Mouse (Mus musculus) cerebellum, postnatal 36 days (tissue): ENCODE results near the gene Sh2b3.

Source experiments
- DNase-seq, 2 experiments: peaks; one replicate each; pipeline ENCODE4 v3.0.0; 2021 to 2022; ENCODE audit warnings: mixed read lengths in 2 of 2

Sh2b3 gene

DNA sequence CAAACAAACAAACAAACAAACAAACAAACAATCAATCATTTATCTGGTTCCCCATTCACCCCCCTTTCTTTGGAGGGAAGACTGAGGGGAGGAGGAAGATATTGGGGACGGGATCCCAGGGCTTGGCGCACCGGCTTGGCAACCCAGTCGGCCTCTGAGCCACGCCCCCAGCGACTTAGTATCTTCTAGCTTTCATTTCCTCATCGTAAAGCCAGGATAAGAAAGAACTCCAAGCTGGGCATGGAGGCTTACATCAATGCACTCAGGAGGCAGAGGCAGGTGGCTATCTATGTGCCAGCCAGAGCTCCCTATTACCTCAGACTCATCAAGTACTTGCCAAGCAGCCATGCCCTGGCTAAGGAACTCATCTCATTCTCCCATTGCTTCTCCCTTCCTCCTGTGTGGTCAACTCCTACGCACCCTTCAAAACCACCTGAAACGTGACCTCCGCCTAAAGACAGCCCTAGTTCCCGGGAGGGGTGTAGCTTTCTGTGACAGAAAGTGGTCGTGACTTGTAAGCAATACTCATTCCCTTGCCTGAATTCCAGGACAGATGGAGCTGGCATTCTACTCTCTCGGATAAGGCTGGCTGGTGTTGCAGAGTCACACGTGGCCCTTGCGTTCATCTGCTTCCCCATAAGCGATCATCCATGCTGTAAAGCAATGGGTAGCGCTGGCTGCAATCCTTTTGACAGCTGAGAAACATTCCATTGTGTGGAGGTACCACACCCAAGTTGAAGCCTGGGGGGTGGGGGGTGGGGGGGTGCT, 5.9 kb upstream of the Sh2b3 start:
- DNase-seq = no peak

DNA sequence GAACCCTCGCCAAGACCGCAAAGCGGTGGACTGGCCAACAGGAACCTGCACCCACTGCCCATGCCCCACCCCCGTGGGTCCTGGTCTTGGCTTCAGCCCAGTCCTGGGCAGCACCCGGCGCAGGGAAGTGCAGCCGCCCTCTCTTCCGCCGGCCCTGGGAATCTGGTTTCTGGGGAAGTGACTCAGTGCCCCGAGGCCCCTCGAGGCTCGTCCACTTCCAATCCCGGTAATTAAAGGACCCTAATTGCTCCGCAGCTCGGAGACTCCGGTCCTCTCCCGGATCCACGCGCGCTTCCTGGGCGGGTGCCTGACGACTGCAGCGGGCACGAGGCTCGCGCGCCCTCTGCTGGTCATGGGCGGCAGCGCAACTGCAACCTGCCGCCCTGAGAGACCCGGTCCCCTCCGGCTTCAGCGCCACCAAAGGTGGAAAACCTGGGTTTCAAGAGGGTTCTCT, 5.2 kb upstream of the Sh2b3 start:
- peak; percentile 88 to 89 for DNase-seq

DNA sequence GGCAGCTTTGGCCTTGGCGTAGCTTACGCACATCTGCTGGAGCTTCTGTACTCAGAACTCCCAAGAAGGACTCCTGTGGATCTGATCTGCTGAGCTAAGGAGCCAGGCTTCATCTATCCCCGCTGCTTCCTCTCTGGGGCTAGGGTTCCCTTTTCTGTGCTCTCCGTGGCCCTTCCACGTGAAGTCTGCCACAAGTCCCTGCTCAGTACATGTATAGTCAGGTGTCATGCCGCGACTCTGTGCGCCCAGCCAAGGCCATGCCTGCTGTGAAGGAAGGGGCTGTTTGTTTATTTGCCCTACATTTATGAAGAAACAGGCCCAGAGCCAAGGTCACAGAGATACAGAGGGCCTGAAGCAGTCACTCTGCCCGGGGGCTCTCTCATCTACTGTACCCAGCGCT, 4.5 kb upstream of the Sh2b3 start:
- DNase-seq = peak in 1 of 2 experiments; percentile 14

DNA sequence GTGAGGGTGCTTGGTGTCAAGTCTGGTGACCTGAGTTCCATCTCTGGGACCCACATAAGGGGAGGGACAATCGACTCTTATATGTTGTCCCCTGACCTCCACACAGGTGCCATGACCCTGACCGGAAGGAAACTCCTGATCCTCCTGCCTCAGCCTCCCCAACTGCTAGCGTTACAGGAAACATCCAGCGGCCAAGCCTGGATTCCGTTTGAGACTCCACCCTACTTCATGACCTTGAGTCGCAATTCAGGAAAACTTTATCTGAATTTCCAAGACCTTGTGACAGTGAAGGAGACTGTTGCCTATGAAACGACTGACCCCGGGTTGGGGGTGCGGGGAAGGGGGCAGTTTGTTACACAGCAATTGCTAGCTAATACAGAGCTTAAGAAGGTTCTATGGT, 4.1 kb upstream of the Sh2b3 start:
- no peak for DNase-seq

- DNase-seq = no peak
Observed at GRCm38 (mm10) chr5:121839128-121839473, 1.7 kb upstream of the Sh2b3 start.

- DNase-seq = peak; percentile 52 to 66
Observed at GRCm38 (mm10) chr5:121838341-121839127, 1.1 kb upstream of the Sh2b3 start.

DNA sequence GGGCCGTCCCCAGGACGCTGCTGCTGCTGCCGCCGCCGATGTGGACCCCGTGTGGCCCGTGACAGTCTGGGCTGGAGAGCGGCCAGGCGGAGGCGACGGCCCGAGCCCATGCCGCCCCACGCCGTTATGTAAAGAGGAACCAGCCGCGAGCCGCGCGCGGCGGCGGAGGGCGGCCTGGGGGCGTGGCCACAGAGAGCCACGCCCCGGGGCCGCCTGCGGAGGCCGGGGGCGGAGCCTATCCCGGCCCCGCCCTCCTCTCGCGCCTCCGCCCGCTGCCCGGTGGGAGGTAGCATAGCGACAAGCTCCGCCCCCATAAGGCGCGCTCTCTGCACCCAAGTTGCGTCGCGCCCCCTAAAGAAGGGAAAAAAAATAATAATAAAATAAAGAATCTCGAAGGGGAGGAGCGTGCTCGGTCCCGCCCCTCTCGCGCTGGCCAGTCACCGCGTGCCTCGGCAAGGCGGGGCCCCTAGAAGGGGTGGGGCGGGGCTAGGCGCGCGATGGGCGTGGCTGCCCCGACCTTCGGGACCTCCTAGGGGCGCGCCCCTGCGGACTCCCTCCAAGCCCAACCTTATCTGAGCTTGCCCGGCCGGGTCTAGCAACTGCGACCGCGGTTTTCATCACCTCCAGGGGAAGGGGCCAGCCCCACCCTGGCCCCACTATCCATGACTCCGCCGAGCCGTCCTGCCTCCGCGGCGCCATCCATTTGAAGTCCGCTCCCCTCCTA, 592 bp downstream of the Sh2b3 start:
- DNase-seq = peak; percentile 81 to 85

- no peak for DNase-seq
Observed at GRCm38 (mm10) chr5:121835949-121836691, 1.3 kb downstream of the Sh2b3 start.

GRCm38 (mm10) chr5:121834991-121835747, 2.3 kb downstream of the Sh2b3 start:
- DNase-seq = no peak

GRCm38 (mm10) chr5:121834241-121834606, 3.2 kb downstream of the Sh2b3 start:
- no peak for DNase-seq

GRCm38 (mm10) chr5:121833572-121834240, 3.7 kb downstream of the Sh2b3 start:
- peak in 1 of 2 experiments; percentile 56 for DNase-seq

- DNase-seq = peak in 1 of 2 experiments; percentile 14
Observed at GRCm38 (mm10) chr5:121833159-121833558, 4.3 kb downstream of the Sh2b3 start.

- DNase-seq = peak in 1 of 2 experiments; percentile 17
Observed at GRCm38 (mm10) chr5:121832376-121833155, 4.9 kb downstream of the Sh2b3 start.

GRCm38 (mm10) chr5:121831002-121831601, 6.3 kb downstream of the Sh2b3 start:
- DNase-seq = no peak

- DNase-seq = peak; percentile 66 to 73
Observed at GRCm38 (mm10) chr5:121828491-121829432, 8.7 kb downstream of the Sh2b3 start.

DNA sequence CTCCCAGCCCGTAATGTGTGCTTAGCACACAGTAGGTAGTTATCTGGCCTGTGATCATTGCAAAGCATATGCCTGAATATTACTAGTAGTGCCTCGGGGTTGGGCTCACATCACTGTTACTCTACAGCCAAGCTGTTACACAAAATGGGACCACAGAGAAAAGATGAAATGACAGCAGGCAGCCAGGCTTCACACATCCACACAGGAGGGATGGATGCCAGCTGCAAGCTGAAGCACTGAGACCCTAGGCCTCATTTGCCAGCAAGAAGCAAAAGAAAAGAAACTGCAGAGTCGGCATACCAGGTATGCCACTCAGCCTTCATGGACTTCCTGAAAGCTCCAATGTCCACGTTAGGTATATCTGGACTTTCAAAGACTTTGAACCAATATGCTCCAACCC, 9.6 kb downstream of the Sh2b3 start:
- DNase-seq = peak in 1 of 2 experiments; percentile 14

DNA sequence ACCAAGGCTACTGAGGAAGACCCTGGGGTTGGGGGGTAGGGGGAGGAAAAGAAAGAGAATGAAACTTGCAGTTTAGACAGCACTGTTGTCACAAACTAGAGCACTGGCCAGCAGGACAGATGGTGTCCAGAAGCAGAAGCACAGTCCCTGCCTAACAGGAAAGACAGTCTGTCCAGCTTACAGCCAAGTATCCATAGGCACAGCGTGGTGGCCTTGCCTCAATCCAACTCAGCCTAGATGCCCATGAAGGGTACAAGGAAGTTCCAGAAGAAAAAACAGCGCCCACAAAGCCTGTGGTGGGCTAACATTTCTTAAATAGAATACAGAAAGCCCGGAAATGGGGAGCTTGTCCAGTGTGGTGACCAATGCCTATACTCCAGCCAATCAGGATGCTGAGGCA, 11.8 kb downstream of the Sh2b3 start:
- peak in 1 of 2 experiments; percentile 45 for DNase-seq

DNA sequence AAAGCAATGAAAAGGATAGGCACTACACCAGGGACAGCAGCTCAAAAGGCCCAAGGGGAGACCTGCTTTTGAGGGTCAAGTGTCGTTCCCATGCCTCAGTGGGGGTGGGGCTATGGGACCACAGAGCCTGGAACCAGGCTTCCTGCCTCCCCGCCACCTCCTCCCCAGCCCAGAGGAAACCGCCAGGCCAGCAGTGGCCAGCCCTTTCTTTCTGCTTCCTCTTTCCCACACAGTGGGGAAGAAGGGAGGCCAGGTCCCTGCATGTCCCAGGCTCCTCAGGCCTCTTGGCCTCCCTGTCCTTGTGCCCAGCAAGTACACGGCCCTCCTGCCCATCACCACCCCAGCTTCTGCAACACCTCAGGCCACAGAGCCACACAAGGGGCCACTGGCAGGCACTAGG, 13.3 kb downstream of the Sh2b3 start:
- peak in 1 of 2 experiments; percentile 10 for DNase-seq

GRCm38 (mm10) chr5:121823668-121824067, 13.8 kb downstream of the Sh2b3 start:
- DNase-seq = no peak
